Mouse (Mus musculus) liver, embryonic 14.5 days (tissue): ENCODE data around the gene Osbpl6.

Source experiments
- CTCF ChIP-seq: IDR thresholded peaks from 2 replicates; pipeline ENCODE4 v1.5.1; 2016; ENCODE audit warnings: antibody characterized with exemption, low read depth, control low read depth
- EP300 ChIP-seq: IDR thresholded peaks from 2 replicates; pipeline ENCODE4 v1.6.1; 2016; ENCODE audit warnings: antibody characterized with exemption, low read depth

DNA sequence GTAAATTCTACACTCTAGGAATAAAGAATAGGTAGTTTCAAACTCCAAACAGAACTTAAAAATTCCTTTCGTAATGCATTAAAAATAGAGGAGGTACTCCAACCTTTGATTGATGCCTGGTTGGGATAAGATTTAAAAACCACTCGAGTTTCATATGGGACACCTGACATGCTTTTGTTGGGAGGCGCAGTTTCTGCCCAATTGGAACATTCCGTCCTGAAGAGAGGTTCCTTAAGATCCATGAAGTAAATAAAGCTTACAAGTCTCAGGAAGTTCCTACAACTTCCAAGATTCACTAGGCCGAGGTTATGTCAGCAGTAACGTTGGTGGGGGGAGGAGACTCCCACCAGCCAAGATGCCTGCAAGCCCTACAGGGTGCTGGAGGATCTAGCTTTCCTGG lies 115.3 kb downstream of the Osbpl6 start:
- no peak for TF ChIP-seq CTCF
- no peak for TF ChIP-seq EP300
